Mouse (Mus musculus) thymus, adult 2 months (tissue): ENCODE measurements at regions not wholly inside any gene's neighbourhood (a gene's known extent, or its start where the extent isn't known, plus 50 kb on each side); places are given as distances from the start of the nearest gene placed in this dataset.

Source experiments
- CTCF ChIP-seq: fragments of 200-500 bp; IDR thresholded peaks from 2 replicates; pipeline ENCODE4 v1.5.1; 2012; ENCODE audit warnings: mild to moderate bottlenecking, control low read depth, low read length, moderate library complexity, borderline replicate concordance; ENCODE audit not compliant: control insufficient read depth, poor library complexity, insufficient read depth; ENCODE audit errors: extremely low read depth
- POLR2A ChIP-seq: fragments of 200-500 bp; IDR thresholded peaks from 2 replicates; pipeline ENCODE4 v1.6.1; 2012; ENCODE audit warnings: mild to moderate bottlenecking, low read length, control low read depth, moderate library complexity; ENCODE audit not compliant: control insufficient read depth, poor library complexity, insufficient read depth; ENCODE audit errors: extremely low read depth

- no peak for TF ChIP-seq CTCF
- TF ChIP-seq POLR2A: no peak
Observed at GRCm38 (mm10) chr1:168057479-168057878, 368.4 kb downstream of the Lmx1a start.
